Mouse (Mus musculus) MEL-GATA-1-ER (cell line): ENCODE data around the gene Guca1a.
"Not testable (repeated sequence)": the region's sequence is repeated elsewhere in the genome, so short reads cannot be mapped to it uniquely, and the experiment has no call there.

ENCODE experiments used
- DNase-seq: peaks from one replicate; pipeline ENCODE4 v3.0.0-alpha.2; 2012; ENCODE audit warnings: low read depth; ENCODE audit errors: extremely low read depth

Guca1a gene

GRCm38 (mm10) chr17:47420195-47420594 lies 19.8 kb upstream of the Guca1a start:
- no peak for DNase-seq

GRCm38 (mm10) chr17:47409897-47410861 lies 9.8 kb upstream of the Guca1a start:
- not testable (repeated sequence) for DNase-seq

GRCm38 (mm10) chr17:47408558-47408898 lies 8.1 kb upstream of the Guca1a start:
- DNase-seq, result peak; percentile 44

- DNase-seq, result peak; percentile 43
Observed at GRCm38 (mm10) chr17:47407717-47408557, 7.6 kb upstream of the Guca1a start.

GRCm38 (mm10) chr17:47399091-47399490 lies 1.3 kb downstream of the Guca1a start:
- DNase-seq, result no peak

GRCm38 (mm10) chr17:47395376-47395913 lies 4.9 kb downstream of the Guca1a start:
- peak; percentile 75 for DNase-seq

- DNase-seq, result peak; percentile 36
Observed at GRCm38 (mm10) chr17:47394223-47394869, 6.0 kb downstream of the Guca1a start.

- DNase-seq, result no peak
Observed at GRCm38 (mm10) chr17:47386649-47387048, 13.7 kb downstream of the Guca1a start.

GRCm38 (mm10) chr17:47385145-47385544 lies 15.2 kb downstream of the Guca1a start, which contains the start of gene Guca1b:
TSS of gene Guca1b (plus strand) at chr17:47385393.
- no peak for DNase-seq

- DNase-seq, result no peak
Observed at GRCm38 (mm10) chr17:47384064-47384463, 16.3 kb downstream of the Guca1a start.

- DNase-seq, result no peak
Observed at GRCm38 (mm10) chr17:47383266-47383665, 17.1 kb downstream of the Guca1a start.

- DNase-seq, result no peak
Observed at GRCm38 (mm10) chr17:47381917-47382316, 18.5 kb downstream of the Guca1a start.

GRCm38 (mm10) chr17:47378133-47378532 lies 22.3 kb downstream of the Guca1a start:
- DNase-seq, result no peak

GRCm38 (mm10) chr17:47376779-47377280 lies 23.6 kb downstream of the Guca1a start:
- DNase-seq, result no peak

GRCm38 (mm10) chr17:47373991-47374390 lies 26.4 kb downstream of the Guca1a start:
- no peak for DNase-seq

GRCm38 (mm10) chr17:47371451-47371850 lies 28.9 kb downstream of the Guca1a start:
- peak; percentile 76 for DNase-seq

GRCm38 (mm10) chr17:47369087-47369443 lies 31.3 kb downstream of the Guca1a start:
- no peak for DNase-seq

GRCm38 (mm10) chr17:47368401-47369086 lies 31.8 kb downstream of the Guca1a start, which contains the start of gene Mrps10:
TSS of gene Mrps10 (plus strand) at chr17:47368887.
- peak; percentile 85 for DNase-seq

GRCm38 (mm10) chr17:47361343-47361742 lies 39.0 kb downstream of the Guca1a start:
- no peak for DNase-seq

GRCm38 (mm10) chr17:47359964-47360363 lies 40.4 kb downstream of the Guca1a start:
- DNase-seq, result no peak
